Mouse (Mus musculus) neural tube, embryonic 14.5 days (tissue): Measurements from ENCODE around the gene Epb41l3. TPM values are rescaled to one million over a fixed set of nuclear protein-coding genes. Genes with fewer than 3 reads are reported as not detected.

ENCODE experiments used
- ATAC-seq: fragments of 200-750 bp; cut with Nextera tagmentation; 2 replicates; pipeline ENCODE4 v1.8.0; 2017; ENCODE audit warnings: low read depth, mild to moderate bottlenecking, moderate TSS enrichment, moderate library complexity
- H3K27ac ChIP-seq: fragments of 300-500 bp; sonication (generic); 2 replicates; pipeline ENCODE4 v1.5.1; 2014; ENCODE audit warnings: low read depth, mild to moderate bottlenecking, control low read depth, low read length, moderate library complexity, mixed read lengths
- H3K27me3 ChIP-seq: fragments of 300-500 bp; sonication (generic); 2 replicates; pipeline ENCODE4 v1.6.1; 2014; ENCODE audit warnings: low read length; ENCODE audit not compliant: control insufficient read depth, insufficient read depth
- H3K36me3 ChIP-seq: fragments of 300-500 bp; sonication (generic); 2 replicates; pipeline ENCODE4 v1.6.1; 2014; ENCODE audit warnings: low read length, mixed read lengths; ENCODE audit not compliant: control insufficient read depth, insufficient read depth
- H3K4me1 ChIP-seq: fragments of 300-500 bp; sonication (generic); 2 replicates; pipeline ENCODE4 v1.6.1; 2014; ENCODE audit warnings: low read length; ENCODE audit not compliant: control insufficient read depth, insufficient read depth
- H3K4me2 ChIP-seq: fragments of 300-500 bp; sonication (generic); 2 replicates; pipeline ENCODE4 v1.6.1; 2014; ENCODE audit warnings: mild to moderate bottlenecking, low read depth, low read length, control low read depth
- H3K4me3 ChIP-seq: fragments of 300-500 bp; sonication (generic); 2 replicates; pipeline ENCODE4 v1.5.1; 2014; ENCODE audit warnings: low read depth, low read length, control low read depth, mixed read lengths
- H3K9ac ChIP-seq: fragments of 300-500 bp; sonication (generic); replicated peaks from 2 replicates; pipeline ENCODE4 v1.6.1; 2014; ENCODE audit warnings: low read depth, mild to moderate bottlenecking, control low read depth, low read length, mixed read lengths
- H3K9me3 ChIP-seq: fragments of 300-500 bp; sonication (generic); 2 replicates; pipeline ENCODE4 v1.6.1; 2016; ENCODE audit warnings: low read length; ENCODE audit not compliant: control insufficient read depth
- WGBS: fragments of 180-500 bp; shearing (Covaris S2); extraction: QIAGEN DNeasy Blood & Tissue Kit; methylation state at CpG from one replicate; pipeline ENCODE4 v1.1.7; 2014; 5-methylcytosine and 5-hydroxymethylcytosine counted together
- polyA plus RNA-seq: library from polyadenylated mRNA; unstranded; fragments of >200 nt; fragmentation: Nextera tagmentation; extraction: Ambion mirVana; gene quantifications from 2 replicates; pipeline ENCODE4 v1.2.1, GENCODE M21; 2014

Epb41l3 gene
- polyA plus RNA-seq, 1 experiment from 2014 or later = 126 TPM

GRCm38 (mm10) chr17:69157809-69158185 lies 82.3 kb downstream of the Epb41l3 start:
- 5% methylated on average over 11 of the region's 11 CpGs for WGBS
- no peak for ATAC-seq

GRCm38 (mm10) chr17:69158690-69159089 lies 83.2 kb downstream of the Epb41l3 start:
- ATAC-seq = no peak
- H3K27me3 ChIP-seq = peaks cover 3% of the 10 kb centered on the region; the same call in 1 of the 2 replicates
- no peak overlapping the region for H3K9ac ChIP-seq
- 79% methylated on average over 5 of the region's 5 CpGs for WGBS
- H3K27ac ChIP-seq = no peak overlapping the region
- peak overlapping the region; percentile 86; the same call in 1 of the 2 replicates for H3K4me2 ChIP-seq
- 0 out of 2 replicates have a peak, but pooled peaks cover 2% of the 10 kb centered on the region for H3K4me1 ChIP-seq
- no peaks in the 10 kb centered on the region for H3K36me3 ChIP-seq
- no peak overlapping the region; the same call in 1 of the 2 replicates for H3K4me3 ChIP-seq
- no peaks in the 10 kb centered on the region for H3K9me3 ChIP-seq

More at GRCm38 (mm10) chr17:69157809-69158185, 82.3 kb downstream of the Epb41l3 start:
- Histone ChIP-seq H3K36me3 (no peaks in the 10 kb centered on the region), H3K9ac (peak overlapping the region; percentile 89), H3K27me3 (peaks cover 3% of the 10 kb centered on the region; the same call in 1 of the 2 replicates), H3K4me3 (peak overlapping the region; percentile 74), H3K4me1 (0 out of 2 replicates have a peak, but pooled peaks cover 2% of the 10 kb centered on the region), H3K27ac (no peak overlapping the region), H3K9me3 (no peaks in the 10 kb centered on the region), H3K4me2 (peak overlapping the region; percentile 86)

GRCm38 (mm10) chr17:69162731-69163130 lies 87.2 kb downstream of the Epb41l3 start:
- ATAC-seq = no peak
- Histone ChIP-seq H3K4me1 (0 out of 2 replicates have a peak, but pooled peaks cover 2% of the 10 kb centered on the region), H3K9me3 (no peaks in the 10 kb centered on the region), H3K9ac (no peak overlapping the region), H3K36me3 (no peaks in the 10 kb centered on the region), H3K27ac (no peak overlapping the region), H3K4me3 (no peak overlapping the region), H3K27me3 (no peaks in the 10 kb centered on the region), H3K4me2 (no peak overlapping the region)

- no peaks in the 10 kb centered on the region for H3K36me3 ChIP-seq
- no peak for ATAC-seq
- WGBS = 77% methylated on average over 16 of the region's 16 CpGs
- H3K4me2 ChIP-seq = no peak overlapping the region
- no peak overlapping the region for H3K4me3 ChIP-seq
- no peaks in the 10 kb centered on the region for H3K9me3 ChIP-seq
- no peaks in the 10 kb centered on the region for H3K27me3 ChIP-seq
- H3K27ac ChIP-seq = no peak overlapping the region
- no peak overlapping the region for H3K9ac ChIP-seq
- peaks cover 13% of the 10 kb centered on the region for H3K4me1 ChIP-seq
Measured at GRCm38 (mm10) chr17:69176949-69177501, 101.5 kb downstream of the Epb41l3 start.

- Histone ChIP-seq H3K27me3 (no peaks in the 10 kb centered on the region), H3K4me2 (no peak overlapping the region), H3K9ac (no peak overlapping the region), H3K4me3 (no peak overlapping the region), H3K9me3 (no peaks in the 10 kb centered on the region), H3K36me3 (no peaks in the 10 kb centered on the region), H3K4me1 (peaks cover 16% of the 10 kb centered on the region), H3K27ac (no peak overlapping the region)
- WGBS = 84% methylated on average over 5 of the region's 5 CpGs
- no peak for ATAC-seq
Measured at GRCm38 (mm10) chr17:69177954-69178353, 102.5 kb downstream of the Epb41l3 start.

GRCm38 (mm10) chr17:69180905-69181559 lies 105.5 kb downstream of the Epb41l3 start:
- Histone ChIP-seq H3K4me1 (peaks cover 16% of the 10 kb centered on the region), H3K27ac (peak overlapping the region; percentile 76), H3K4me3 (no peak overlapping the region), H3K9ac (no peak overlapping the region), H3K36me3 (no peaks in the 10 kb centered on the region), H3K4me2 (peak overlapping the region; percentile 35), H3K27me3 (no peaks in the 10 kb centered on the region), H3K9me3 (no peaks in the 10 kb centered on the region)
- ATAC-seq = peak; percentile 91
- 16% methylated on average over 12 of the region's 12 CpGs for WGBS

- ATAC-seq = peak; percentile 74
- peak overlapping the region; percentile 76 for H3K27ac ChIP-seq
- no peak overlapping the region for H3K4me3 ChIP-seq
- peaks cover 16% of the 10 kb centered on the region for H3K4me1 ChIP-seq
- no peaks in the 10 kb centered on the region for H3K27me3 ChIP-seq
- H3K9me3 ChIP-seq = no peaks in the 10 kb centered on the region
- H3K36me3 ChIP-seq = no peaks in the 10 kb centered on the region
- no peak overlapping the region for H3K9ac ChIP-seq
- H3K4me2 ChIP-seq = peak overlapping the region; percentile 35
- 14% methylated on average over 7 of the region's 7 CpGs for whole genome bisulfite sequencing
Measured at GRCm38 (mm10) chr17:69181560-69182316, 106.3 kb downstream of the Epb41l3 start.

GRCm38 (mm10) chr17:69187794-69188193 lies 112.3 kb downstream of the Epb41l3 start:
- Histone ChIP-seq H3K4me3 (no peak overlapping the region), H3K27me3 (no peaks in the 10 kb centered on the region), H3K9ac (no peak overlapping the region), H3K4me2 (no peak overlapping the region), H3K9me3 (no peaks in the 10 kb centered on the region), H3K36me3 (no peaks in the 10 kb centered on the region), H3K4me1 (0 out of 2 replicates have a peak, but pooled peaks cover 5% of the 10 kb centered on the region), H3K27ac (no peak overlapping the region)
- 55% methylated on average over 3 of the region's 3 CpGs for WGBS
- no peak for ATAC-seq
